Mouse (Mus musculus) monocyte, adult 2 months (primary cell): Measurements from ENCODE around the gene Gss.
A peak's percentile ranks its signal among the peaks of the same experiment; 100 is the strongest.
"Not testable (repeated sequence)": the region's sequence is repeated elsewhere in the genome, so short reads cannot be mapped to it uniquely, and the experiment has no call there.

Experiments
- DNase-seq, 2 experiments: peaks; one replicate each; pipeline ENCODE4 v3.0.0; 2022; ENCODE audit warnings: low spot score in 2 of 2, low read depth in 1 of 2

The Gss gene

DNA sequence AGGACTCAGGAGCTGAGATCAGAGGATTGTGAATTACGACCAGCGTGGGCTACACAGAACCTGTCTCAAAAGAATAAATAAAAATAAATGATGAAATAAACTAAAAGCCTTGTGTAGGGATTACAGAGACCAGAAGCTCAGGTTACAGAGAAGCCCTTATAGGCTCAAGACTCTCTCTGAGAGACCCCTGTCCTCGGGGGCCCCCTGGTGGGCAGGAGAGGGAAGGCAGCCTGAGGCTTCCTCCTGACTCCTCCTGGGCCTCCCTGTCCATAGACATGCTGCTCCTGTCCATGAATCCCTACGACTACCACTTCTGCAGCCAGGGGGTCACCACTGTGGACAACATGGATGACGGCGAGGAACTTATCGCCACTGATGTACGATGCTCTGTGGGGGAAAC, 27.2 kb upstream of the Gss start:
- peak; percentile 47 to 80 for DNase-seq

DNA sequence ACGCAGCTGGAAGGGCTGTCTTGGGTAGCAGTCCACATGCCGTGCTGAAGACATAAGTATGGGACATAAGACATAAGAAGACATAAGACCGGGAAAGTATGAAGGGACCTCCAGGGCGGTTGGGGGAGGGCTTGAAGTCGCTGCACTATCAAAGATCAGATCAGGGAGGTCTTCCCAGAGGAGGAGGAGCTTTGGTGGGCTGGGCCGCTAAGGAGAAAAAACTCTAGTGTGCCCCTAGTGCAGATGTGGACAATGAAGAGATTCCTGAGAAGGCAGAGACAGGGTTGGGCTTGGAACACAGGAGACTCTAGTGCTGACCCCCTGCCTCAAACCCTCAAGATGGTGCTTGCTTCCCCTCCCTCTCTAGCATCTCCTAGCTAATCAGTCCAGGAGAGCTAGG, 24.4 kb upstream of the Gss start:
- DNase-seq, result no peak

DNA sequence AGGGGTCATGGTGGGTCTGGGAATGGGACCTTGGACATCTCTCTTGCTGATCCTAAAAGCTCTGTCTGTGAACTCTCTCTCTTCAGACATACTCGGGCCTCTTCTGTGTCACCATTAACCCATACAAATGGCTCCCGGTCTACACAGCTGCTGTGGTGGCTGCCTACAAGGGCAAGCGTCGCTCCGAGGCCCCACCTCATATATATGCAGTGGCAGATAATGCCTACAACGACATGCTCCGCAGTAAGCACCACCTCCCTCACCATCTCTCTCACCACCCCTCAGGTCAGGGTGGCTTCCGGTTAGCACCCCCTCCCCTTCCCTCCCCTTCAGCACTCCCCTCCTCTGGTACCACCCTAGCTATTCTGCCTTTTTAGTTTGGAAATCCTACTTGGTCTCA, 21.3 kb upstream of the Gss start:
- DNase-seq, result no peak

DNA sequence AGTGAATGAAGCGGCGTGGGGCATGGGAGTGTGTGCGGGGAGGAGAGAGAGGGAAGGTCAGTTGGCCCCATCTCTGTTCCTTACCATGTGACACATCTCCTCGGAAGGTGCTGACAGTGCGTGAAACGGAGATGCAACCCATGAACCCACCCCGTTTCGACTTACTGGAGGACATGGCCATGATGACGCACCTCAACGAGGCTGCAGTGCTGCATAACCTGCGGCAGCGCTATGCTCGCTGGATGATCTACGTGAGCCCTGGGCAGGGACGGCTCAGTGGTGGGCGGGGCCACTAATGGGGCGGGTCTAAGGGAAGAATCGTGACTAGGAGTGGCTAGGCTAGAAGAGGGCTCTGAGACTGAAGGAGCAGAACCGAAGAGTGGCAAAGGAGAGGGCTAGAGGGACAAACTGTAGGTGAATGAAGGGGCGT, 20.7 kb upstream of the Gss start:
- no peak for DNase-seq

DNA sequence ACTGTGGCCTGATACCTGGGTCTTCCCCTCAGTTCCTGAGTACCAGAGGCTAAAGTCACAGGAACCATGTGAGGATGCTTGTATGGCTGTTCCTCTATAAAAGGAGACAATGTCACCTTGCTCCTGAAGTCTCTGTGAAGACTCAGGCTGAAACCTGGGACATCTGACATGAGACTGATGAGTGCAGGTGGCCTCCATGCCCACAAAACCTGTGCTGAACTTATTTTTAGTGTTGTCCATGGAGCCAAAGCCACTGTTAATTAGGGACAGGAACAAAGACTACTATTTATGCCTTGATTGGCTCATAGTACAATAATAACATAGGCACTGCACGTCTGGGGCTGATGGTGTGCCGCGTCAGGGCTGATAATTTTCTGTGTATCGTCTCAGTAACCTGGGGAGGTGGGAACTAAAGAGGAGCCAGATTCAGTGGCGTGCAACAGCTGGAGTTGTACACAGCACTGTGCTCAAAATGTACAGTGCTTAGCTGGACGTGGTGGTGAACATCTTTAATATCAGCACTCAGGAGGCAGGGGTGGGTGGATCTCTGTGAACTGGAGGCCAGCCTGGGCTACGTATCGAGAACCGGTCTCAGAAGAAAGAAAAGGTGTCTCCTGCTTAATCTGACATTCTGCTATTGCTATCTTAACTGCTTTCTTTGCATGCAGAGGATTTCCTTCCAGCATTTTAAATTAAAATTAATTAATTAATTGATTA, 19.4 kb upstream of the Gss start:
- no peak for DNase-seq

DNA sequence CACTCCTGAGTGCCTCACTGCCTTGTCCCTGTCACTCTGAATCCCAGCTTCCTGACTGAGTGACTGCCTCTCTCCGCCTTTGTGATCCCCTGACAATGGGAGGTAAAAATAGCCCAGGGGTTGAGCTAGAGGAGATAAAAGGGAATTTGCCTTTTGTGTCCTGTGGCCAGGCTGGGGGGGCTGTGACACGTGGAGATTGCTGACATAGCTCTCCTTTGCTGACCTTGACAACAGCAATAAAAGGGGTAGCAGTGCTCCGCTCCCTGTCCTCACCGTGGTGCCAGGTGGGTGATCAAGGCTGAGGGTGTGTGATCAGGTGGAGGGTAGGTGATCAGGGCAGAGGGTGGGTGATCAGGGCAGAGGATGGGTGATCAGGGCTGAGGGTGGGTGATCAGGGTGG, 18.4 kb upstream of the Gss start, which contains the start of gene Myh7b:
Myh7b (plus strand) TSS at position 235 of the 400 bp plus-strand sequence.
- DNase-seq, result no peak

DNA sequence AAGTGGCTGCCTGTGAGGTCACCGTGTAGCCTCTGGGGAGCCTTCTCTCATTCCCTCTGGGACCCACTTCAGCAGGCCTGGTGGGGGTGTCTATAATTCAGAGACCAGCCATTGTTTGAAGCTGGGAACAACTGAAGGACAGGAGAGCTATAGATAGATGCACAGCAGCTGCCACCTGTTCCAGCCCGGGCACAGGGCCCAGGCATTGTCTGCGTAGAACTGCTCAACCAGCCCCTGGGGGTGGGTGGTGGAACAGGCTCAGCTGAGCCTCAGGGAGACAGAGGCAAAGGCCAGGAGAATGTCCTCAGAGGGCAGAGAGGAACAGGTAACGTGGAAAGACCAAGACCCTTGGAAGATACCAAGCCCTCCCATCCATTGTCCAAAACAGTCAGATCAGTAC, 13.8 kb upstream of the Gss start:
- DNase-seq, result no peak

DNA sequence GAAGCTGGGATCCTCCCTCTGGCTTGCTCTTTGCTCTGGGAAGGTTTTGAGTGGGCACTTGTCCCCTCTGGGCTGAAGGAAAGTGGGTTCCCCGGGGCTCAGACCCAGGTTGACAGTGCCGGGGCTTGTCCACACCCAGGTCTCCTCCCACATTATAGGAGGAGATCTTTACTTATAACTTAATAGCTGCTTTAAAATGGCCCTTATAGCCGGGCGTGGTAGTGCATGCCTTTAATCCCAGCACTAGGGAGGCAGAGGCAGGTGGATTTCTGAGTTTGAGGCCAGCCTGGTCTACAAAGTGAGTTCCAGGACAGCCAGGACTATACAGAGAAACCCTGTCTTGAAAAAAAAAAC, 12.6 kb upstream of the Gss start:
- not testable (repeated sequence) for DNase-seq

DNA sequence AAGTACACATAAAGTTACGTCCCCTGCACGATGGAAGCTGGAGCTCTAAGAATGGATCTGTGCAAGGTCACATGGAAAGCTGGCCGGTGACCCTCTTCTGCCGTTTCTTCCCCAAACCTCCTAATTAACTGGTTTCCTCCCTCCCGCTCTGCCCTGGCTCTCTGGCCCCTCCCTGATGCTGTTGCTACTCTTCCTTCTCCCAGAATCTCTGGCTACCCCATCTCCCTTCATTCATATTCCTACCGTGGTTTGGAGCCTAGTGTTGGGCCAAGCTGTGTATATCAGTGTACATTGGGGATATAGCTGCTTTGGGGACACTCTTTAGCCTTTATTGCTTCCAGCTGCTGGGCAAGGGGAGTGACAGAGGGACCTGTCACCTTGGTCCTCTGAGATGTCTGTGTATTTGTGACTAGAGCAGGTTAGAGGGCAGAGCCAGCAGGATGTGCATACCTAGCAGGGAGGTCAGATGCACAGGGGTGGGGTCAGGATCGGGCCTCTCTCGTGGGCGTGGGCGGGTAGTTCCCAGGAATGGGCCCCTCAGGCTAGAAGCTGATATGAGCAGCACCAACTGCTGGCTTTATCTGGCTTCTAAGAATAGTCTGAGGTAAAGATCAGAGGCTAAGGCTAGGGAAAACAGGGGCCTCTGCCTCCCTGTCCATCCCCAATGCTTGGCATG, 12.1 kb upstream of the Gss start:
- DNase-seq, result no peak

DNA sequence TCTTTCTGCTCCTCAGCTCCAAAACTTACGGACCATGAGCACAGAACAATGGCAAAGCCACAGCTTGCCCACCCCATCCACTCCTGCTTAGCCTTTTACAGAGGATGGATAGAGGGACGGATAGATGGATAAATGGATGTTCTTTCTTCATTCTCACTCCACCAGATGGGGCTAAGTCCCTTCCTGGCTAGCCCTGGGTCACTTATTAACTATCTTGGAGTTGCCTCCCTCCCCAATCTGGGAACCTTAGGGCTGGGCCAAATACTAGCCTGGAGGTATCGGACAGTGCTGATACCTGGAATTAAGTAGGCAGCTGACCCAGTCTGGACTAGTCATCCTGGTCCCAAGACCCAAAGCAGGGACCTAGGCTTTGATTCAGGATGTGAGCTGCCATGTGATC, 11.1 kb upstream of the Gss start:
- no peak for DNase-seq

DNA sequence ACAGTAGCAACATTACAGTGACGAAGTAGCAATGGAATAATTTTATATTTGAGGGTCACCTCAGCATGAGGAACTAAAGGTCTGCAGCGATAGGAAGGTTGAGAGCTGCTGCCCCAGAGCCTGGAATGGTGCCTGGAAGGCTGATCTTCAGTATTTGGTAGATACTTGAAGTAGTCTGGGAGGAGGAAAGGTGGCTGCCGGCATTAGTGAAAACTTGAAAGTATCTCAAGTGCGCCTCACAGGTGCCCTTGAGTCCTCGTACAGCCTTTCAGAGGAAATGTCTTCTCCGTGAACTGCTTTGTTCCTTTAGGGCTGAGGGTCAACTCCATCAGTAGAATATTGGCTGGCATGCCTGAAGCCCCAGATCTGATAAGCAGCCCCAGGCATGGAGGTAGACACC, 2.9 kb upstream of the Gss start:
- DNase-seq, result no peak

DNA sequence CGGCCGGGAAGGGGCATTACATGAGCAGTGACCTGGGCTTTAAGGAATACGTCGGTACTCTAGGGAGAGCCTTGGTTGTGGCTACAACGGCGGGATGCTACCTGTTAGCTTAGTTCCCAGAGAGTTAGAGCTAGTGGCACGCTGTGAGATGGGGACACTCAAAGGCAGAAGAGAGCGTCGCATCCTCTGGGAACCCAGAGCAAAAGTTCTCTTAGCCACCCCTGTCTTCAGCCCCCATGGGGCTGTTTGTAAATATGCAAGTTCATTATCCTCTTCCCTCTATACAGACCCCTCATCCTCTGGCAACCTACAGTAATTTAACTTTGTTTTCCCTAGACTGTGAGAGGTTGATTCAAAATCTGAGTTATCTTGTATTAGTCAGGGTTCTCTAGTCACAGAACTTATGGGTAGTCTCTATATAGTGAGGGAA, 259 bp upstream of the Gss start:
- DNase-seq, result no peak

DNA sequence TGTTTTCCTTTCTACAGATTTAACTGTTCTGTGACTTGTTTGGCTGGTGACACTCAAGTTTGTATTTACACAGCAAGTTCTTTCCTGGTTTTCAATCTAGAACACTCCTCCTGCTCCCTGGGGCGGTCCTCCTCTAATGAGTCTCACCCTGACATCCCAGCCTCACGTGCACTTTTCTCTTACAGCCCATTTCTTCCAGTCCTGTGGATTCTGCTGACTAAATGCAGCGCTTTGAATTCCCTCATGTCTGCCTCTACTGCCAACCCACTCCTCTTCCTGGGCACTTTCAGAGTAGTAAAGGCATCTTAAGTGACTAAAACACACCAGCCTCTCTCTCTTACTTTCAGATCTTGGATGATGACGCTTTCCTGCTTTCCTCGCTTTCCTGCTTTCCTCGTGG, 934 bp downstream of the Gss start:
- no peak for DNase-seq

DNA sequence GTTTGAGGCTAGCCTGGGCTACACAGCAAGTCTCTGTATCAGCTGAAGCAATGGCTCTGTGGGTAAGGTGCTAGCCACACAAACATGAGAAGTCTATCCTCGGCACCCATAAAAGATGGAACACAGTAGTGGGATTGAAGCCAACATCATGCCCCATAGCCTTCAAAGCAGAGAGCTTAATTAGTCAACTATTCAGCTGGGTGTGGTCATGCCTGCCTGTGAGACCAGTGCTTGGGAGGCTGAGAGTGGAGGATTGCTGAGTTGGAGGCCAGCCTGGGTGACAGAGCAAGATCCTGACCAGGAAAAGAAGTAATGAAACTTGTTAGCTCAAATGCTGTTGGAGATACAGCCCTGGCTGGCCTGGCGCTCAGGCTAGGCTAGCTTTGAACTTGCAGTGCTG, 1.7 kb downstream of the Gss start:
- DNase-seq, result no peak

DNA sequence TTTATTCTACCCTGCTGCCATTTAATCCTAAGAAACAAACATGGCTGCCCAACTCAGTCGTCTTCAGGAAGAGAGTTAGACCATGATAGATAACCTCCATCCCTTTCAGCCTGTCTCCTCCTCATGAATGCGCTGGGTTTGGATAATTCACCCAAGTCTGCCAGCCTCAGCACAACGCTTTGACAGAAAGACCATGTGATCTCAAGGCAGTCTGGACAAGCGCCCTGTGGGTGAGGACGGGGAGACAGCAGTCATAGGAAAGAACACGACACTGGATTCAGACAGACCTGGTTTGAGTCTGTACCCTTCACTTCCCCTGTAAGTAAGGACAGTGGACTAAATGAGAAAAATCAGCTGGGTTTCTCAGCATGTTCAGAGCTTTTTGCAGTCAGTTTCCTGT, 3.1 kb downstream of the Gss start:
- no peak for DNase-seq

DNA sequence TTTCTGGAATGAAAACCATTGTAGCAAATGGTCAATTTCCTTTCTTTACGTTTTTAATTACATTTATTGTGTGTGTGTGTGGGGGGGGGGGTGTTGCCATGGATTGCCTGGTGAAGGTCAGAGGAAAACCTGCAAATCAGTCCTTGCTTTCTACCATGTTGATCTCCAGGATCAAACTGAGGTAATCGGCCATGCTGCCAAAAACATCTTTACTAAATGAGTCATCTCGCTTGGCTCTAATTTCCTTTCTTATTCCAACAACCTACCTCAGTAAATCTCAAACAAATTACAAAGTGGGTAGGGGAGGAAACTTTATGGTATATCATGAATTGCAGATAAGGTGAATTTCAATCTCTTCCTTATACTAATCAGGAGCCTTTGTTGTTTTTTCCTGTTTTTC, 4.5 kb downstream of the Gss start:
- DNase-seq, result no peak

DNA sequence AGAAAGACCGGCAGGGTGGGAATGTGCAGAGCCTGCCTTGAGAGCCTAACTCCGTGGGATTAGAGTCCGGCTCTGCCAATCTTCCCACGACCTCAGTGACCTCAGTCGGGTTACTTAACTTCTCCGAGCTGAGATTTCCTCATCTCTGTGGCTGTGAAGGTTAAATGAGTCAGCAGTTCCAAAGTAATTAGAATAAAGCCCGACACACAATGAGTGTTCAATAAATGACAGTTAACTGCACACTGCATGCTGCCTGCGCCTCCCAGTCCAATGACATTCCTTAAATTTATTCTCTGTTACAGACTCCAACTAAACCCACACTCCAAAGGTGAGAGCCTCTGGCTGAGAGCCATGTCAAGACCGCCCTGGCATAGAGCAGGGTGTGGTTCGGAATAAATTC, 7.1 kb downstream of the Gss start:
- DNase-seq, result peak in 1 of 2 experiments; percentile 24

DNA sequence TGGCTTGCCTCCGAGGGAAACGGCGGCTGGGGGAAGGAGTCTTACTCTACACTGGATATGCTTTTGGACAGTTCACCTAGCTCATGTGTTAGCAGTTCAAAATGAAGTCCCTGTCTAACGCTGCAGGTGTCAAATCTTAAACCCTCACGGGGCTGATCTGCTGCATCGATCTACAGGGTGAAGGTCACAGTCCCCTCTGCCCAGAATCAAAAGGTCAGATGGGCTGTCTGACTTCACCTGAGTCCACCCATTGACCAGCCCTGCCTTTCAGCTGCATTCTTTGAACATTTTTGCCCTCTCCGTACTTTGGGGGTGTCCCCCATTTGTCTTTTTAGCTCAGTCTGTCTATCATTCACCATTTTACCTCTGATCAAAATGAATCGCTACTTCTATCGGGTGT, 7.5 kb downstream of the Gss start:
- no peak for DNase-seq

DNA sequence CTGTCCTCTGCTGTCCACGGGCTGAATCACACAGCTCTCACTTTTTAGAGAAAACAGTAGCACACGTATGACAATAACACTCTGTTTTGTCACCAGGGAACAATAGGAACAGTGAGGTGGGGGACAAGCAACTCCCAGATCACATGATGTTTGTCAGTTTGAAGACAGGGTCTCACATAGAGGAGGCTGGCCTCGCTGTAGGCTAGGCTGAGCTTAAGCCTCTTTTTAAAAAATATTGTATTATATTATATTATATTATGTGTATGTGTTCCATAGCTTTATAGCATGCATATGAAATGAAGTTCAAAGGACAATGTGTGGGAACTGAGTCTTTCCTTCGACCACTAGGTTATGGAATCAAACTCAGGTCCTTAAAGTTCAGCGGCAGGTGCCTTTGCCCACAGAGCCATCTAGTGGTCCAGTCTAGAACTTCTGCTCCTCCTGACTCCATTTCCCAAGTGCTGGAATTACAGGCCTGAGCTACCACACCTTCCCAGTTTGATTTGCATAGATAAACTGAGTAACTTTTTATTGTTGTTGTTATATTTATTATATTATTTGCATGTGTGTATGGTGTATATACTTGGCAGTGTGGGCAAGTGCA, 8.6 kb downstream of the Gss start:
- no peak for DNase-seq

DNA sequence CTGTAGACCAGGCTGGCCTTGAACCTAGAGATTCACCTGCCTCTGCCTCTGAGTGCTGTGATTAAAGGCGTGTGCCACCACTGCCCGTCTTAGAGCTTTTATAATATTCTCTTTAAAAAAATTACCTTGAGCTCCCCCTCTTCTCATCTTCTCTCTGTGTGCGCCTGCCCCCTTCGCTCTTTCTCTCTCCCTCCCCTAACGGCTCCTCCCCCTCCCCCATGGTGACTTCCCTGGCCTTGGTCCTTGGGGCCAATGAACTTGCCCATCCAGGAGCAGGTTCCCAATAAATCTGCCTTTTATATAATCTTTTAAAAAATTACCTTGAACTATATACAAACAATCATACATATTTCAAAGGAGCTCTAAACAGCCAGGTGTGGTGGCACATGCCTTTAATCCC, 9.6 kb downstream of the Gss start:
- DNase-seq, result no peak

DNA sequence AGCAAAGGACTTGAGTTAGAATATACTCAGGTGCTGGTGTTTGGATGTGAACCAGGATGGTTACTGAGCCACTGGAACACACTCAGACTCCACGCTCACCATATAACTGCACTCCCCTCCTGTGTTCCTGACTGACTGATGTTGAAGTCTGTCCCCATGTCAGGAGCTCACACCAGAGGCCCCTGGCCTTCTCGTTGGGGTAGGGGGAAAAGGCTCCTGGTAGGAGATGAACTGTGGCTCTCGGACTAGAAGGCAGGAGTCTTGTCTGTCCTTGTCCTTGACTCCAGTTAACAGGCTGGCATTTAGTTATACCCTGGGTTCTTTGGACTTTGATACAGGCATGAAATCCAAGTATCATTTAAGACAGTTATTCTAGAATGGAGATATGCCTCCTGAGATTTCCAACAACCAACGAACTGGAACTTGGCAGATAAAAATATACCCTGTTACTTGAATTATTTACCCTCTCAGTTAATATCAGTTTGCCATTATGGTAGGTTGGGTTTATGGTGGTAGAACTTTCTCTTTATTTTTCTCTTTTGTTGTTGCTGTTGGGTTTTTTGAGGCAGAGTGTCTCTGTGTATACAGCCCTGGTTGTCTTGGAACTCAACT, 10.1 kb downstream of the Gss start:
- no peak for DNase-seq

DNA sequence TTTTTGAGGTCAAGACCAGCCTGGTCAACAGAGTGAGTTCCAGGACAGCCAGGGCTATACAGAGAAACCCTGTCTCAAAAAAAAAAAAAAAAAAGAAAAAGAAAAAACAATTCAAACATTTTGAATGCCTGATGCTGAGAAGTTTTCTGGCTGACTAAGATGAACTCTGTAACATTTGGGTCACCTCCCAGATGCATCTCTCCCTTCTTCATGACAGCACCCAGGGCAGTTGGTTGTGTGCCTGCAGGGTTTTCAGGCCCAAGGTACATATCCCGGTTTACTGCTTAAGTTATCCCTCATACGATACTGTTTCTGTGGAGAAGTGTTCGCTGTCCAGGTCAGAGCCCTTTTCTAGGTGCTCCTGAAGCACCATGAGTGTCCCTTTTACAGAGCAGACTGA, 12.3 kb downstream of the Gss start:
- no peak for DNase-seq
